Mouse (Mus musculus) hematopoietic stem cell, adult 5-6 weeks (primary cell): Measurements from ENCODE around the gene Psmd5. TPM values are rescaled to one million over a fixed set of nuclear protein-coding genes. Genes with fewer than 3 reads are reported as not detected.

Experiments used
- ATAC-seq, 2 experiments: fragments of 125-278 bp in 1 of 2; replicated peaks in 1 of 2; 2 replicates each; pipeline ENCODE4 v1.8.0; 2016 to 2017; ENCODE audit warnings: inconsistent platforms in 2 of 2, mild to moderate bottlenecking in 2 of 2, moderate number of reproducible peaks in 2 of 2, low read depth in 1 of 2, moderate TSS enrichment in 1 of 2; ENCODE audit not compliant: low FRiP score in 2 of 2, poor library complexity in 2 of 2, severe bottlenecking in 2 of 2, insufficient read depth in 1 of 2, low TSS enrichment in 1 of 2
- total RNA-seq: library from RNA; stranded (forward); fragments of 172-1452, 232-1000 nt; gene quantifications from 2 replicates; pipeline ENCODE4 v1.2.3, GENCODE M21; 2017

The Psmd5 gene
- total RNA-seq, 1 experiment from 2014 or later: 54.6 TPM

GRCm38 (mm10) chr2:34805364-34805950 lies 69.3 kb downstream of the Psmd5 start:
- ATAC-seq: no peak

- ATAC-seq: no peak
Measured at GRCm38 (mm10) chr2:34804815-34805214, 70.0 kb downstream of the Psmd5 start.

- ATAC-seq: no peak
Measured at GRCm38 (mm10) chr2:34804172-34804571, 70.6 kb downstream of the Psmd5 start.

- no peak for ATAC-seq
Measured at GRCm38 (mm10) chr2:34803746-34804145, 71.0 kb downstream of the Psmd5 start.

- peak; percentile 9 to 43; a peak in 3 of 4 replicates for ATAC-seq
Measured at GRCm38 (mm10) chr2:34802565-34803245, 72.1 kb downstream of the Psmd5 start.

- ATAC-seq: peak; percentile 85 to 90
Measured at GRCm38 (mm10) chr2:34801516-34802482, 73.0 kb downstream of the Psmd5 start.

- ATAC-seq: no peak
Measured at GRCm38 (mm10) chr2:34800371-34800770, 74.4 kb downstream of the Psmd5 start.

Other genes starting within 250 kb of the Psmd5 start
- 101 and 110 TPM in 2 replicates for gene Gapvd1, start 119.7 kb downstream of the Psmd5 start, total RNA-seq
- gene Hspa5, start 103.0 kb downstream of the Psmd5 start, total RNA-seq: 812 and 949 TPM in 2 replicates
- gene Rabepk, start 75.1 kb downstream of the Psmd5 start, total RNA-seq: 34.9 and 66.2 TPM in 2 replicates
- gene Fbxw2, start 48.7 kb downstream of the Psmd5 start, total RNA-seq: 76.7 and 81.1 TPM in 2 replicates
- gene Gm34653, start 42.0 kb downstream of the Psmd5 start, total RNA-seq: not detected in 2 replicates
- not detected in 2 replicates for gene Cutal, start 572 bp downstream of the Psmd5 start, total RNA-seq
- 5.7 and 10.0 TPM in 2 replicates for gene Phf19, start 39.1 kb upstream of the Psmd5 start, total RNA-seq
- 6.3 and 11.3 TPM in 2 replicates for gene Traf1, start 86.8 kb upstream of the Psmd5 start, total RNA-seq
- 0.25 TPM in 1 of 2 replicates, not detected in the other for gene Hc, start 186.5 kb upstream of the Psmd5 start, total RNA-seq
- gene AI182371, start 226.6 kb upstream of the Psmd5 start, total RNA-seq: 1.1 and 2.3 TPM in 2 replicates
- 141 and 159 TPM in 2 replicates for gene Cntrl, start 234.5 kb upstream of the Psmd5 start, total RNA-seq